Mouse (Mus musculus) cerebellum, adult 2 months (tissue): Measurements from ENCODE around the gene Gm45785.

Source experiments
- CTCF ChIP-seq: fragments of 200-500 bp; IDR thresholded peaks from 2 replicates; pipeline ENCODE4 v1.5.1; 2011; ENCODE audit warnings: low read depth, mild to moderate bottlenecking, control low read depth, low read length, moderate library complexity, borderline replicate concordance; ENCODE audit not compliant: insufficient read depth
- POLR2A ChIP-seq: fragments of 200-500 bp; IDR thresholded peaks from 2 replicates; pipeline ENCODE4 v1.6.1; 2011; ENCODE audit warnings: low read length, control low read depth, borderline replicate concordance; ENCODE audit not compliant: insufficient read depth

GRCm38 (mm10) chr7:140881696-140882468 is 25.8 kb upstream of the Gm45785 start, which contains the start of the genes Psmd13 and Sirt3:
- TF ChIP-seq CTCF (no peak), POLR2A (peak; percentile 82)
